Mouse (Mus musculus) retina, embryonic 14.5 days (tissue): ENCODE results near the gene Olfr229.
"Not testable (repeated sequence)": the region's sequence is repeated elsewhere in the genome, so short reads cannot be mapped to it uniquely, and the experiment has no call there.

Experiments
- DNase-seq: peaks from one replicate; pipeline ENCODE4 v3.0.0-alpha.2; 2015; ENCODE audit warnings: low spot score

The Olfr229 gene

GRCm38 (mm10) chr9:39907036-39907435 lies at the start of gene Olfr229:
Gene Olfr229 (plus strand): TSS chr9:39907336.
- no peak for DNase-seq

GRCm38 (mm10) chr9:39866122-39866521 lies 41.0 kb upstream of the Olfr229 start, which contains the start of gene Olfr972:
Gene Olfr972 (plus strand): TSS chr9:39866422.
- no peak for DNase-seq

- DNase-seq: not testable (repeated sequence)
These were observed 35.1 kb upstream of the Olfr229 start for GRCm38 (mm10) chr9:39871986-39872385.

- DNase-seq: not testable (repeated sequence)
These were observed 29.4 kb upstream of the Olfr229 start for GRCm38 (mm10) chr9:39877541-39878396.

GRCm38 (mm10) chr9:39905106-39905505 lies 2.0 kb upstream of the Olfr229 start:
- DNase-seq: no peak

GRCm38 (mm10) chr9:39909939-39910338 lies 2.8 kb downstream of the Olfr229 start:
- no peak for DNase-seq

- DNase-seq: not testable (repeated sequence)
These were observed 21.1 kb downstream of the Olfr229 start for GRCm38 (mm10) chr9:39927975-39928836.

- DNase-seq: not testable (repeated sequence)
These were observed 21.7 kb downstream of the Olfr229 start for GRCm38 (mm10) chr9:39928837-39929236.

GRCm38 (mm10) chr9:39937201-39937600 lies 30.1 kb downstream of the Olfr229 start, which contains the start of gene Olfr974:
Gene Olfr974 (plus strand): TSS chr9:39937501.
- DNase-seq: no peak

- DNase-seq: no peak
These were observed 44.8 kb downstream of the Olfr229 start, which contains the start of gene Olfr975 for GRCm38 (mm10) chr9:39951946-39952345. Gene Olfr975 (minus strand): TSS chr9:39952046.

- DNase-seq: not testable (repeated sequence)
These were observed 53.9 kb downstream of the Olfr229 start, which contains the start of gene Olfr976 for GRCm38 (mm10) chr9:39961033-39961432. Gene Olfr976 (minus strand): TSS chr9:39961133.
